Mouse (Mus musculus) urinary bladder, adult 18-20 months (tissue): ENCODE data around the gene Fry.

Experiments used
- DNase-seq, 2 experiments: peaks; one replicate each; pipeline ENCODE4 v3.0.0; 2022; ENCODE audit warnings: low spot score in 2 of 2, mixed read lengths in 2 of 2

Gene Fry

GRCm38 (mm10) chr5:150332810-150333209 is 214.4 kb downstream of the Fry start:
- DNase-seq = no peak

GRCm38 (mm10) chr5:150333328-150333731 is 214.9 kb downstream of the Fry start:
- peak; percentile 24 to 33 for DNase-seq

- DNase-seq = no peak
Observed at GRCm38 (mm10) chr5:150336451-150336850, 218.0 kb downstream of the Fry start.

GRCm38 (mm10) chr5:150337696-150338095 is 219.3 kb downstream of the Fry start:
- peak in 1 of 2 experiments; percentile 12 for DNase-seq

GRCm38 (mm10) chr5:150340944-150341343 is 222.5 kb downstream of the Fry start:
- DNase-seq = no peak

GRCm38 (mm10) chr5:150342139-150342538 is 223.7 kb downstream of the Fry start:
- no peak for DNase-seq

- DNase-seq = no peak
Observed at GRCm38 (mm10) chr5:150345946-150346345, 227.5 kb downstream of the Fry start.

- peak in 1 of 2 experiments; percentile 13 for DNase-seq
Observed at GRCm38 (mm10) chr5:150346378-150346777, 227.9 kb downstream of the Fry start.

- DNase-seq = no peak
Observed at GRCm38 (mm10) chr5:150347845-150348244, 229.4 kb downstream of the Fry start.

GRCm38 (mm10) chr5:150348302-150348701 is 229.9 kb downstream of the Fry start:
- no peak for DNase-seq

GRCm38 (mm10) chr5:150351191-150351590 is 232.7 kb downstream of the Fry start:
- no peak for DNase-seq

- no peak for DNase-seq
Observed at GRCm38 (mm10) chr5:150358671-150359070, 240.2 kb downstream of the Fry start.

GRCm38 (mm10) chr5:150362241-150362640 is 243.8 kb downstream of the Fry start:
- DNase-seq = no peak

GRCm38 (mm10) chr5:150364621-150365020 is 246.2 kb downstream of the Fry start:
- DNase-seq = no peak

GRCm38 (mm10) chr5:150367027-150367426 is 248.6 kb downstream of the Fry start:
- no peak for DNase-seq

- DNase-seq = no peak
Observed at GRCm38 (mm10) chr5:150370291-150370690, 251.8 kb downstream of the Fry start.

GRCm38 (mm10) chr5:150370895-150371294 is 252.4 kb downstream of the Fry start:
- DNase-seq = no peak

GRCm38 (mm10) chr5:150372956-150373355 is 254.5 kb downstream of the Fry start:
- no peak for DNase-seq

GRCm38 (mm10) chr5:150374778-150375559 is 256.5 kb downstream of the Fry start:
- no peak for DNase-seq

- DNase-seq = no peak
Observed at GRCm38 (mm10) chr5:150378586-150378985, 260.1 kb downstream of the Fry start.

GRCm38 (mm10) chr5:150380767-150381166 is 262.3 kb downstream of the Fry start:
- DNase-seq = no peak

GRCm38 (mm10) chr5:150382411-150382810 is 264.0 kb downstream of the Fry start:
- DNase-seq = no peak
